Mouse (Mus musculus): ENCODE results near the gene Trpm7. TPM values are rescaled to one million over a fixed set of nuclear protein-coding genes. Genes with fewer than 3 reads are reported as not detected.

Gene Trpm7
- 45.6 and 53.1 TPM in 2 replicates for polyA plus RNA-seq (2015; fragmentation: Nextera tagmentation; extraction: Ambion mirVana)

DNA sequence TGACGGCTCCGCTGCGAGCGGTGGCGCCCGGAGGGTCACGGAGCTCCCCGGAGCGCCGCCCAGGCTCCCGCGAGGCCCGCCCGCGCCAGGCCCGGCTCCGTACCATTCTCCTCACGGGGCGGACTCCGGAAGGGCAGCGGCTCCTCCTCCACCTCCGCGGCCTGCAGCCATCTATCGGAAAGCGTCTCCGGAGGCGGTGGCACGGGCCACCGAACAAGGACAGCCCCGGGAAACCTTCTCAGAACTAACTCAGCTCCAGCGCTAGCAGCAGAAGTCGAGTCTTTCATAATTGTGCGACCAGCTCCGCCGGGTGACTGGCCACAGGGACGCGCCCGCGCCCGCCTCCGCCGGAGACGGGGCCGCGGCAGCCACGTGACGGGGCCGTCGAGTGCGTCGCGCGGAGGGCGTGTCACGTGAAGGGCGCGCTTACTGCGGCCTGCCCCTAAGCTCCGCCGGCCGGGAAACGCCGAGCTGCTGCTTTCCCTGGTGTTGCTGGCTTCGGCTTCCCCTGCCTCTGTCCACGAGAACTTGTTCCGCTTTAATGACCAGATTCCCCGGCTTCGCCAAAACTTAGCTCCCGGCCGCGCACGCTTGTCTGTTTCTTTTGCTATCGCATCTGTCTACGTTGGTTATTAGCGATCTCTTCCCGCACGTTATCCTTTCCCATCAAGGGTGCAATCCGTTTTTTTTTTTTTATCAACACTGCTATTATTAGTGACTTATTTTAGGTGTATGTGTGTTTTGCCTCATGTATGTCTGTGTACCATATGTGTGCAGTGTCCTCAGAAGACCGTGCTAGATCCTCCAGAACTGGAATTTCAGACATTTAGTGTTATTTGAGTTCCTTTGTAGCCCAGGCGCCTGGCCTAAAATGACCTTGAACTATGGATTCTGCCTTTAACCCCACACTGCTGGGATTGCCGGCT is at the start of gene Trpm7:
Gene Trpm7 (minus strand): TSS at position 360 of the 926 bp plus-strand sequence.
- WGBS, result under 1% methylated on average over 81 of the region's 81 CpGs
- Histone ChIP-seq H3K4me1 (peaks cover 7% of the 10 kb centered on the region), H3K4me3 (peak within 1 kb of the TSS; percentile 84), H3K9ac (peak within 1 kb of the TSS; percentile 82), H3K27ac (peak within 1 kb of the TSS; percentile 99), H3K4me2 (peak within 1 kb of the TSS; percentile 62), H3K36me3 (no peaks in the 10 kb centered on the region), H3K27me3 (no peaks in the 10 kb centered on the region), H3K9me3 (no peaks in the 10 kb centered on the region)
- peak; percentile 97 for ATAC-seq (ENCODE audit: insufficient number of reproducible peaks, low FRiP score, low TSS enrichment, low read depth)

DNA sequence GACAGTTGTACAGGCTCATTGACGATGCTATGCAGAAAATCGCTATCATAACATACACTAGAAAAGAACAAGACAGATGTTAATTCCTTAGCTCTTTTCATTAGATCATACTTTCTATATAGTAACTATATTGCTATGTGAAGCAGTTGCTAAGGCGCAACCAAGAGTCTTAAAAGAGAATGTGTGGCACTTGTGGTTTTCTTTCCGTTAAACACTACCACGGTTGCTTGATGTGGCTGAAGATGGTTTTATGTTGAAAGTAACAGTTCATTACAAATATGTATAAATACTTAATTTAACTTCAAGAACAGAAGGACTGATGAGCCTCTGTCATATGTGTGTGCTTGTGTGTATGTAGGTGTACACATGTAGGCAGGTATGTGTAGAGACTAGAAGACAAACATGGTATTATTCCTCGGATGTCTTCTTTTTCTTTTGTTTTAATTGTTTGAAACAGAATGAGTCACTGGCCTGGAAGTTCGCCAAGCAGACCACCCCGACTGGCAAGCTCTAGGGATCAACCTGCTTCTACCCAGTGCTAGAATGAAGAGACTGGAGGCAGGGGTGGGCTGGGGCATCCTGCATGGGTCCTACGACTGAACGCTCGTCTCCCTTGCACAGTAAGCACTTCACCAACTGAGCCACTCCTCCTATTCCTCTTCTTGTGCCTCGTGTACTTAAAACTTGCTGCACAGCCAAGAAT is 44.5 kb upstream of the Trpm7 start:
- Histone ChIP-seq H3K4me2 (no peak overlapping the region), H3K9me3 (no peaks in the 10 kb centered on the region), H3K27ac (no peak overlapping the region), H3K4me1 (no peaks in the 10 kb centered on the region), H3K4me3 (no peak overlapping the region), H3K27me3 (no peaks in the 10 kb centered on the region), H3K9ac (no peak overlapping the region), H3K36me3 (peaks cover 61% of the 10 kb centered on the region)
- WGBS, result 88% methylated on average over 12 of the region's 12 CpGs
- no peak for ATAC-seq (ENCODE audit: insufficient number of reproducible peaks, low FRiP score, low TSS enrichment, low read depth)

DNA sequence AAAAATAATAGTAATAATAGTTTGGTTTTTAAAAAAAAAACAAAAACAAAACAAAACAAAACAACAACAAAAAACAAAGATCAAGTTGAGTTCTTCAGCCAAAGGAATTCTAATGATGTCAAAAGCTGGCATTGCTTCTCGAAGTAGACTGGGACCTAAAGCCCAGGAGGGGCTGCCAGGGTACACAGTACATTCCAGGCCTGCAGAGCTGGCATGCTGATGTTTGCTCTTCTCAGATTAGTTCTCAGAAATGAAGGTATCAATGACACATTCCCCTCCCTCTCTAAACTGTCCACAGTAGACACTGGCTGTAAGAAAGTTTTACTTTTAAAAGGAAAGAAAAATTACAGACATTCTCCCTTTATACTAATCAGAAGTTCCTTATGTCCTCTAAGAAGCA is 40.2 kb upstream of the Trpm7 start:
- Histone ChIP-seq H3K9me3 (no peaks in the 10 kb centered on the region), H3K4me1 (no peaks in the 10 kb centered on the region), H3K36me3 (peaks cover 54% of the 10 kb centered on the region), H3K27ac (no peak overlapping the region), H3K27me3 (no peaks in the 10 kb centered on the region), H3K4me3 (no peak overlapping the region), H3K9ac (no peak overlapping the region), H3K4me2 (no peak overlapping the region)
- 67% methylated on average over 1 of the region's 1 CpGs for WGBS
- no peak for ATAC-seq (ENCODE audit: insufficient number of reproducible peaks, low FRiP score, low TSS enrichment, low read depth)

DNA sequence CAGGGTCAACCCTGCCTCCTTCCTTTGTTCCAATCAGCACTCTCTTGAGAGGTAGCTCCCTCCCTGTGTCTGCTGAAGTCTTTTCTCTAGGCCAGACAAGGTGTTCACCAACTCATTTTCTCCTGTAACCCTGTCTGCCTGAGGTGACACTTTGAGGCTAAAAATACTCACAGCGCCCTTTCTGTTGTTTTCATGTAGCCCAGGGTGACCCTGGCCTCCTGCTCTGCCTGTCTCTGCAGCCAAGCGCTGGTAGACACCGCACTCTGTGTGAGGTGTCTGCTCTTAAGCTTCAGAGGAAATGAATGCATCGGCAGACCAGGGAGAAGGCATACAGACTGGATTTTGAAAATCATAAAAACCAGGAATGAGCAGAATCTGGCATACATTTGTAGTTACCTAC is 38.1 kb upstream of the Trpm7 start:
- WGBS, result 64% methylated on average over 4 of the region's 4 CpGs
- H3K4me1 ChIP-seq, result no peaks in the 10 kb centered on the region
- H3K4me3 ChIP-seq, result no peak overlapping the region
- H3K4me2 ChIP-seq, result no peak overlapping the region
- no peaks in the 10 kb centered on the region for H3K9me3 ChIP-seq
- H3K27ac ChIP-seq, result no peak overlapping the region
- no peak for ATAC-seq (ENCODE audit: insufficient number of reproducible peaks, low FRiP score, low TSS enrichment, low read depth)
- H3K36me3 ChIP-seq, result peaks cover 44% of the 10 kb centered on the region
- no peak overlapping the region for H3K9ac ChIP-seq
- no peaks in the 10 kb centered on the region for H3K27me3 ChIP-seq

DNA sequence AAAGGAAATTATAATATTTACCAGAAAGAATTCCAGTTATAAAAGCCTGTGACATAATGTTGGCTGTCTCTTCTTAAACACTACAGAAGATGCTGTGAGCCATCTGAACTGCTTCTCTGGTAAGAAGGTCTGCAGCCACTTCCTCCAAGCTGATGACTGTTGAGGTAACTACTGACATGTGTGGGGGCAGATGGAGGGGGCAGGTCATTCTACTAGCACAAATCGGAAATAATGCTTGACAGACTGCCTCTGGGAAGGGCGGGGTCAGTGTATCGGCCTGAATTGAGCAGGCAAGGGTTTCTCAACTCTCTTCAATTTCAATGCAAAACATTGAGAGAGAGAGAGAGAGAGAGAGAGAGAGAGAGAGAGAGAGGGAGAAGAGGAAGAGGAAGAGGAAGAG is 28.1 kb upstream of the Trpm7 start:
- H3K27me3 ChIP-seq, result no peaks in the 10 kb centered on the region
- no peak overlapping the region for H3K4me3 ChIP-seq
- H3K4me2 ChIP-seq, result no peak overlapping the region
- WGBS, result 69% methylated on average over 3 of the region's 3 CpGs
- no peak for ATAC-seq (ENCODE audit: insufficient number of reproducible peaks, low FRiP score, low TSS enrichment, low read depth)
- no peak overlapping the region for H3K27ac ChIP-seq
- no peaks in the 10 kb centered on the region for H3K9me3 ChIP-seq
- H3K9ac ChIP-seq, result no peak overlapping the region
- peaks cover 27% of the 10 kb centered on the region for H3K36me3 ChIP-seq
- no peaks in the 10 kb centered on the region for H3K4me1 ChIP-seq

DNA sequence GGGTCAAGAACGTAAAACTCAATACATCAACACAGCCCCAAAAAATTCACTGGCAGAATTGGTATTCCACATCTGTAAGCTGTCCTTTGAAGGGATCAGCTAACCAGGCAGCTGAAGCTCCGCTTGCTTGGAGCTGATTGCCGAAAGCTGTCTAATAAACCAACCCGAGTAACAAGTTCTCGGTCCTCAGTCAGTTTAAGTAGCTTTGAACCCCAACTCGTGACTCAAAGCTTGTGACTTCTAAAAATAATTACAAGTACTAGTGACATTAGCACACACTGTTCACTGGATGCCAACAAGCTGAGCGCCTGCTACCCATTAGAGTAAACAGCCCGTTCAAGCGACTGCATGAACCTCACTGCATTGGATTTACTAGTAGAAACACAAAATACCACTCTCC is 21.5 kb upstream of the Trpm7 start:
- H3K4me3 ChIP-seq, result no peak overlapping the region
- no peak for ATAC-seq (ENCODE audit: insufficient number of reproducible peaks, low FRiP score, low TSS enrichment, low read depth)
- 64% methylated on average over 9 of the region's 9 CpGs for WGBS
- no peaks in the 10 kb centered on the region for H3K27me3 ChIP-seq
- no peak overlapping the region for H3K9ac ChIP-seq
- no peak overlapping the region for H3K4me2 ChIP-seq
- H3K27ac ChIP-seq, result no peak overlapping the region
- peaks cover 42% of the 10 kb centered on the region for H3K36me3 ChIP-seq
- no peaks in the 10 kb centered on the region for H3K9me3 ChIP-seq
- no peaks in the 10 kb centered on the region for H3K4me1 ChIP-seq

DNA sequence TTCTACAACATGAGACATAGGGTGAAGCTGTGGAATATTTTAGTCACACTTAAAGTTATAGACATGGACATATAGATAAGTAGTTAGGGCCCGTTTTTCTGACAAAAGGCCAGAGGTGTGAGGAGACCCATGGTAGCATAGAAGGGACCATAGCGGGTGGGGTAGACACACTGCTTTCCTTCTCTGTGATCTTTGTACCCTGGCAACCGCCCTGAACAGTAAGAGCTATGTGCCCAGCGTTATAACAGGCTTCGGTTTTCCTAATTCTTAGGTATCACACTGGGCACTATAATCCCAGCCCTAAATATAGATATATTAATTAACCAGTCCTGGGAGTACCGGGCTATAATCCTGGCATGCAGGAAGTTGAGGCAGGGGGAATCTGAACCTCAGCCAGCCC is 20.9 kb upstream of the Trpm7 start:
- Histone ChIP-seq H3K36me3 (peaks cover 36% of the 10 kb centered on the region), H3K9me3 (no peaks in the 10 kb centered on the region), H3K27ac (no peak overlapping the region), H3K4me3 (no peak overlapping the region), H3K4me1 (no peaks in the 10 kb centered on the region), H3K9ac (no peak overlapping the region), H3K27me3 (no peaks in the 10 kb centered on the region), H3K4me2 (no peak overlapping the region)
- no peak for ATAC-seq (ENCODE audit: insufficient number of reproducible peaks, low FRiP score, low TSS enrichment, low read depth)
- 82% methylated on average over 6 of the region's 6 CpGs for WGBS

DNA sequence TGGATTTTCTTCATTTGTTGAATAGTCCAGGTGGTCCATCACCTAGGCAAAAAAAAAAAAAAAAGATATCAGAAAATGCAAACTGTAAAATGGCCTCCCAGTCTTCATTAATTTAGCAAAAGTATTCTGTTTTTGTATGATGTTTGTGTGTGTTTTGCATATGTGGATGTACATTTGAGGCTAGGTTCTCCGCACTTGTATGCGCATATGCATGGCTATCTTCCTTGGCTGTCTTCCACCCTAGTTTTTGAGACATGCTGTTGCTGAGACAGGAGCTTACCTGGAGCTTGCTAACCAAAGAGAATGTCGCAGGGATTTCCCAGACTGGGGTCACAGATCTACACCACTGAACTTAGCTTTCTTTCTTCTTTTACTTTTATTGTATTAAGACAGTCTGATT is 18.2 kb upstream of the Trpm7 start:
- Histone ChIP-seq H3K9me3 (no peaks in the 10 kb centered on the region), H3K4me2 (no peak overlapping the region), H3K4me3 (no peak overlapping the region), H3K27me3 (no peaks in the 10 kb centered on the region), H3K4me1 (no peaks in the 10 kb centered on the region), H3K27ac (no peak overlapping the region), H3K36me3 (peaks cover 17% of the 10 kb centered on the region), H3K9ac (no peak overlapping the region)
- WGBS, result 92% methylated on average over 3 of the region's 3 CpGs
- no peak for ATAC-seq (ENCODE audit: insufficient number of reproducible peaks, low FRiP score, low TSS enrichment, low read depth)

DNA sequence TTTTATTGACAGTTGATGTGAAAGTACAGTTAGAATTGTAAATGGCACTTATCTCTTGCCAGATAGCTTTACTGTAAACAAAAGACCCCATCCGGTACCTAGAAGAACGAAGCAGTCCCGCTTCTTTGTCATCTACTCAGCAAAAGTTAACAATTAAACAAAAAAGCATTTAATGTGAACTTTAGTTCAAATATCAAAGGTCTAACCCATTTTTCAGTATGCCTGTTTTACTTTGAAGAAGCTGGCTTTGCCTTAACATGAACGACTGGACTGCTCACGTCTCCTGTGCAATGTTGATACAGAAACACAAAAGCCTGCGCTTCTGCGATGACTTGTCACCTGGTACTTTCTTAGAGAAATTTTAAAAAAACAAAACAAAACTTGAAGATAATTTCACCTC is 16.3 kb upstream of the Trpm7 start:
- no peaks in the 10 kb centered on the region for H3K9me3 ChIP-seq
- peaks cover 15% of the 10 kb centered on the region for H3K36me3 ChIP-seq
- H3K27ac ChIP-seq, result no peak overlapping the region
- no peak overlapping the region for H3K9ac ChIP-seq
- 94% methylated on average over 7 of the region's 7 CpGs for WGBS
- H3K27me3 ChIP-seq, result no peaks in the 10 kb centered on the region
- no peak overlapping the region for H3K4me3 ChIP-seq
- ATAC-seq (ENCODE audit: insufficient number of reproducible peaks, low FRiP score, low TSS enrichment, low read depth), result no peak
- no peak overlapping the region for H3K4me2 ChIP-seq
- no peaks in the 10 kb centered on the region for H3K4me1 ChIP-seq

DNA sequence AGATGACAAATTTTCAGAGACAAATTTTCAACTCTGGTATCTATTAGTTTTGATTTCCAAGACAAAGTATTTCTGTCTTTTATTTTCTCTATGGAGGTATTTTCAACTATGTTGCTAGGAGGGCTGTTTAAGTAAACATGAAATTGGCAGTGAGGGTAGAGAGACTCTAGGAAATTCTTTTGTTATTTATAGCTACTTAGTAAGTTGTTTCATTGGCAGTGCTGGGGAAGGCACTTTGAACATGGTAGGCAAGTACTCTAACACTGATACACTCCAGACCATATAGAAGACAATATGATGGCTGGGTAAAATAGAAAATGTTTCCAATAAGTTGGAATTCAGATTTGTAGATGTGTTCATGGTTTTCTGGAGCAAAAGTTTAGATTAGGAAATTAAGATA is 15.7 kb upstream of the Trpm7 start:
- Histone ChIP-seq H3K9ac (no peak overlapping the region), H3K4me3 (no peak overlapping the region), H3K9me3 (no peaks in the 10 kb centered on the region), H3K27ac (no peak overlapping the region), H3K4me1 (no peaks in the 10 kb centered on the region), H3K27me3 (no peaks in the 10 kb centered on the region), H3K4me2 (no peak overlapping the region), H3K36me3 (peaks cover 11% of the 10 kb centered on the region)
- no peak for ATAC-seq (ENCODE audit: insufficient number of reproducible peaks, low FRiP score, low TSS enrichment, low read depth)

DNA sequence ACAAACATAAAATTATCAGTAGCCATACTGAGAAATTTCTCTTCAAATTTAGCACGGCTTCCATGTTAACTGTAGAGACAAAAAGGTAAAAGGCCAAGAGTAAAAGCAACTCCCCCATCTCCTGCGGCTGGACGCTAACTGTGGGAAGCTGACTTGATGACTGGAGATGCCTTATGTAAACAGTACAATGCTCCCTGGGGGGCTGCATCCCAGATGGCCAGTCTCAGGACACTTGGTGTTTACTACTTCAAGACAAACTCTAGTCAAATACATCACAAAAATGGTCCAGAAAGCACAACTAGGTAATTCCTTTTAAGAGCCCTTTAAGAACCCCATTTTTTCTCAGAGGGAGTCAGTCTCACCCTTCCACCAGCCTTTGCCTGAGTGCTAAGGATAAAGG is 11.1 kb upstream of the Trpm7 start:
- Histone ChIP-seq H3K9ac (no peak overlapping the region), H3K4me1 (no peaks in the 10 kb centered on the region), H3K4me2 (no peak overlapping the region), H3K36me3 (no peaks in the 10 kb centered on the region), H3K4me3 (no peak overlapping the region), H3K9me3 (no peaks in the 10 kb centered on the region), H3K27me3 (no peaks in the 10 kb centered on the region), H3K27ac (no peak overlapping the region)
- 62% methylated on average over 3 of the region's 3 CpGs for WGBS
- ATAC-seq (ENCODE audit: insufficient number of reproducible peaks, low FRiP score, low TSS enrichment, low read depth), result no peak

DNA sequence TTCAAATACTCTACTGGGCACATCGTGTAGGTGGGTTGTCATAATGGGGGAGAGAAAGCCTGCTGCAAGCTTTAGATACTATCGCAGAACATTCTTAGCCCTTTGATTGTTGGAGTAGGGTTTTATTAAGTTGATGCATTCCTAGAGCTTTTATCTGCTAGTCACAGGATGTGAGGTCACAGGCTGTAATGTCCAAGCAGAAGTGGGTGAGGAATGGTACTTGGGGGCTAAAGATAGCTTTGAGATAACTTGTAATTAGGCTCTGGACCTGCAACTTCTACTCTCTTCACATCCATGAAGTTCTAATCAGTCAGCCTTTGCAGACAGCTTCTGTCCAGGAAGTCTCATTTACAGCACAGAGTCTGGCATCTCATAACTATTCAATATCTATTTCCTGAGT is 9.8 kb upstream of the Trpm7 start:
- Histone ChIP-seq H3K27ac (no peak overlapping the region), H3K36me3 (no peaks in the 10 kb centered on the region), H3K4me3 (no peak overlapping the region), H3K9ac (no peak overlapping the region), H3K27me3 (no peaks in the 10 kb centered on the region), H3K4me2 (no peak overlapping the region), H3K4me1 (no peaks in the 10 kb centered on the region), H3K9me3 (no peaks in the 10 kb centered on the region)
- no peak for ATAC-seq (ENCODE audit: insufficient number of reproducible peaks, low FRiP score, low TSS enrichment, low read depth)
- 60% methylated on average over 2 of the region's 2 CpGs for WGBS
